Mouse (Mus musculus) heart, postnatal 14 days (tissue): ENCODE measurements around the gene Txndc12. TPM values are rescaled to one million over a fixed set of nuclear protein-coding genes. Genes with fewer than 3 reads are reported as not detected.

Source experiments
- DNase-seq, 2 experiments: peaks; one replicate each; pipeline ENCODE4 v3.0.0; 2021 to 2022
- intact Hi-C: fragments of 180-260 bp; cut with DNase I; formaldehyde crosslinking; loops from one replicate; pipeline ENCODE4 v1.15.1; 2025
- total RNA-seq, 2 experiments: library from RNA; stranded (reverse); gene quantifications; 2 replicates each; pipeline ENCODE4 v1.2.3; 2021

Txndc12 gene
- total RNA-seq, 2 experiments from 2014 or later: 30.4 to 38.0 TPM

- intact Hi-C loops: no loop called here
- DNase-seq: no peak
Observed at GRCm38 (mm10) chr4:108841920-108842578, 7.6 kb downstream of the Txndc12 start.

DNA sequence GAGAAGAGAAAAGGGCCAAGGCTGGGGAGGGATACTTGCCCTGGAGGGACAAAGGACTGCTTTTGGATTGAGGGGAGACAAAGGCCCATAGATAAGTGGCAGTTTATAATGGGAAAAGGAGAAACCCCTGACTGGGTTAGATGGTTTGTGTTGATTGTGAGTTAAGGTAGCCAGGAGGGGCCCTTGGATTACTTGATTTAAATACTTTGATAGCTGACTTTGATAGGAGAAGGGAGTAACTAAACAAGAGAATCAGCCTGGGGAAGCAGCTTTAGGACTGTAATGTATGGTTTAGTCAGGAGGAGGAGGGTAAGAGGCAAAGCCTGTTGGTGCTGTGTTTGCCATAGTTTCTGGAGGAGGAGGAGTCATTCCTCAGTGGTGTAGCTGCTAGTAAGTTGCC is 8.9 kb downstream of the Txndc12 start:
- DNase-seq: no peak
- intact Hi-C loops: no loop called here

- DNase-seq: no peak
- intact Hi-C loops: no loop called here
Observed at GRCm38 (mm10) chr4:108845824-108846569, 11.6 kb downstream of the Txndc12 start.

DNA sequence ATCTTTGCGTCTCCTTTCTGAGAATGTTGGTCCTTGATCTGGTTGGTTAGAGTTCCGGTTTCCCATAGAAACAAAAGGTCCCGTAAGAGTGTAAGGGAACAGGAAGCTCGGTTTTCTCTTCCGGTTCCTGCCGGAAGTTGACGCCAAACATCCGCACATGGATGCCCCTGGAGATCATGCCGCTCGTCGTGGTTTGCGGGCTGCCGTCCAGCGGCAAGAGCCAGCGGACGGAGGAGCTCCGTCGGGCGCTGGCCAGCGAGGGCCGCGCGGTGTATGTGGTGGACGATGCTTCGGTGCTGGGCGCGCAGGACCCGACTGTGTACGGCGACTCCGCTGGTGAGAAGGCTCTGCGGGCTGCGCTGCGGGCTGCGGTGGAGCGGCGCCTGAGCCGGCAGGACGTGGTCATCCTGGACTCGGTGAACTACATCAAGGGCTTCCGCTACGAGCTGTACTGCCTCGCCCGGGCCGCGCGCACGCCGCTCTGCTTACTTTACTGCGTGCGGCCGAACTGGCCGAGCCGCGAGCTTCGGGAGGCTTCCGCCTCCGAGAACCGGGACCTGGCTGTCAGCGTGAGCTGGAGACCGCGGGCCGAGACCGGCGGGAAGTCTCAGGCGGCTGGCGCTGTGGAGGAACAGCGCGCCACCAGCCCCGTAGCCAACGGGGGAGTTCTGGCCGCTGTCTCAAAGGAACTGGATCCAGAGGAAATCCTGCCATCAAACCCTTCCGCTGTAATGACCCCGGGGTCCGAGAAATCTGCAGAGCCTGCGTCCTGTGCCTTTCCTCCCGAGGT is 13.5 kb downstream of the Txndc12 start, which contains the start of gene Kti12:
Gene Kti12 (plus strand): TSS at position 71 of the 790 bp plus-strand sequence.
- intact Hi-C loops: loop anchor here (1.0 kb wide), 1 partner anchor 13 kb away; no protein-coding TSS in a partner anchor
- peak; percentile 78 to 84 for DNase-seq

GRCm38 (mm10) chr4:108848505-108848848 is 14.1 kb downstream of the Txndc12 start, which contains the start of gene A730015C16Rik:
Gene A730015C16Rik (minus strand): TSS chr4:108848619.
- no peak for DNase-seq
- intact Hi-C loops: no loop called here

GRCm38 (mm10) chr4:108866806-108867205 is 32.4 kb downstream of the Txndc12 start:
- intact Hi-C loops: no loop called here
- DNase-seq: no peak

DNA sequence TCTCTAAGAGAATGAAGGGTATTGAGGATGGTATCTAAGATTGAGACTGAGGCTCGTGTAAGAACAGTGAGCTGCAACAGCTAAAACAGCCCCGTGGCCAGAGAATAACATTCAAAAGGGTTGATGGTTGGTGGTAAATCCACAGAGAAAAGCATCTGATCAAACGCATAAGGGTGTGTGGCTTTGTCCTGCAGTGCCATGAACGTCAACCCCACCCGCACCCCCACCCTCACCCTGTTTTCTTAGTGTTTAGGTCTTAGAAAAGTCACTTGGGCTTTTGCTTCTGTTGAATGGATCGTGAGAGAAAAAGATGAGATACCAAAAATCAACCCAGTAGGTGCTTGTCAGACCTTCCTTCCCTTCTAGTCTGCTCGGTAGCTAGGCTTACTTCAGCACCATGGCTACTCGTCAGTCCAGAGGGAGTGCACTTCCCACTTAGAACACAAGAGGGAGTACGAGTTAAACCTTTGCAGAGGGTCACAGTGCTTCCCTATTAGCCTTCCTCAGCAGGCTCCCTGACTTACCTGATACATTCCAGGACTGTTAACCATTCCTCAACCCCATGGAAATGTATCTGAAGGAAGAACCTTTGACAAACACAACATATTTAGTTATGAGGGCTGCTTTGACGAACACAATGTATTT is 35.5 kb downstream of the Txndc12 start:
- DNase-seq: peak; percentile 78 to 91
- intact Hi-C loops: loop anchor here (1.0 to 5.0 kb wide), 3 partner anchors 106 to 295 kb away; no protein-coding TSS in a partner anchor

DNA sequence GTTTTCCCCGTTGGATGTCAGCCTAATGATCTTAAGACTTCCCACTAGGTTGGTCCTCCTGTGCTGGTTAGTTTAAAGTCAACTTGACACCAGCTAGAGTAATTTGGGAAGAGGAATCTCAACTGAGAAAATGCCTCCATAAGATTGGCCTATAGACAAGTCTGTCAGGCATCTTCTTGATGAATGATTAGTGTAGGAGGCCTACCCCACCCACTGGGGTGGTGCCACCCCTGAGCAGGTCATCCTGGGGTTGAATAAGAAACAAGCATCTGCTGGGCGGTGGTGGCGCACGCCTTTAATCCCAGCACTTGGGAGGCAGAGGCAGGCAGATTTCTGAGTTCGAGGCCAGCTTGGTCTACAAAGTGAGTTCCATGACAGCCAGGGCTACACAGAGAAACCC is 39.3 kb downstream of the Txndc12 start:
- intact Hi-C loops: loop anchor here (5.0 kb wide), 1 partner anchor 164 kb away; no protein-coding TSS in a partner anchor
- DNase-seq: no peak

GRCm38 (mm10) chr4:108877901-108878300 is 43.5 kb downstream of the Txndc12 start:
- no peak for DNase-seq
- intact Hi-C loops: no loop called here

GRCm38 (mm10) chr4:108878963-108879822 is 44.8 kb downstream of the Txndc12 start, which contains the start of gene Rab3b:
Gene Rab3b (plus strand): TSS chr4:108879063.
- DNase-seq: peak; percentile 47 to 50
- intact Hi-C loops: no loop called here

DNA sequence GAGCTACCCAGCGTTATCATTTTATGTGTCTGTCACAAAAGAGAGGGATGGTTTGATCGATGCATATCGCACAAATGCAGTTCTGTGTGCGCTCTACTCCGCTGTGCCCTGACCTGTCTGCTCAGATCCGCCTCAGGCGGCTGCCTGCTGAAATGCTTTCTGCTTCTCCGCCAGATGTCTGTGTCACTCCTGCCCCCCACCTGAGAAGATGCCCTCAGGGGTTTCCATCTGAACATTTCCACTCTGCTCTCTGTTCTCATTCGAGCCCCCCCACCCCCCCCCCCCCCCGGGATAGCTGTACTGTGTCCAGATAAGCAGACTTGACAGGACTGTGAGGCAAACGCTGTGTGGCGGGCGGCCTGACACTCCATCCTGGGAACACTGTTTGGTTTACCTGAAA is 49.4 kb downstream of the Txndc12 start:
- DNase-seq: no peak
- intact Hi-C loops: no loop called here

DNA sequence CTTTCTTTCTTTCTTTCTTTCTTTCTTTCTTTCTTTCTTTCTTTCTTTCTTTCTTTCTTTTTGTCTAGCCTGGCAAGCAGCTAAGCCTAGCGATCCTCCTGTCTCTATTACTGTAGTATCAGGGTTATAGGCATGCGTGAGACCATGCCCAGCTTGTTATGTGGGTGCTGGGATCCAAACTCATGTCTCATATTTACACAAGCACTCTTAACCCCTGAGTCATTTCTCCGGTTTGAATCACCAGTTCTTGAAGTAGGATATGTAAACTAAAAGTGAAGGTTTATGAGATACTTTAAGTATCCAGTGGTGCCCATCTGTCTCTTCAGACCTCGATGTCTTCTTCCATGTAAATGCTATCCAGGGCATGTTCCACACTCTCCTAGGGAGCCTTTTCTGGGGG is 53.1 kb downstream of the Txndc12 start:
- no peak for DNase-seq
- intact Hi-C loops: no loop called here

- DNase-seq: no peak
- intact Hi-C loops: no loop called here
Observed at GRCm38 (mm10) chr4:108890876-108891275, 56.5 kb downstream of the Txndc12 start.

- intact Hi-C loops: no loop called here
- no peak for DNase-seq
Observed at GRCm38 (mm10) chr4:108900421-108900820, 66.0 kb downstream of the Txndc12 start.

DNA sequence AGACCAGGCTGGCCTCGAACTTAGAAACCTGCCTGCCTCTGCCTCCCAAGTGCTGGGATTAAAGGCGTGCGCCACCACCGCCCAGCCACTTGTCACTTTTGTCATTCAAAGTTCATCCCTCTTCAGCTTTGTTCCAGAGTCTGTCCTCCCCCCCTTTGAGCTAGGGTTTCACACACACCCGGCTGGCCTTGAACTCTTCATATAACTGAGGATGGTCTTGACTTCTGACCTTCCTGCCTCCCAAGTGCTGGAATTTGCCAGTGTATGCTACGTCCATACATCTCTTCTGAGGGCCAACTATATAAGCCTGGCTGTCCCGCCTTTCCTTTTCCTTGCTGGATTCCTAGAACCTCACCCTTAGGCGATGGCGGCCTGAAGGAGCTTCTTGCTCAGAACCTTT is 68.5 kb downstream of the Txndc12 start:
- intact Hi-C loops: no loop called here
- no peak for DNase-seq

DNA sequence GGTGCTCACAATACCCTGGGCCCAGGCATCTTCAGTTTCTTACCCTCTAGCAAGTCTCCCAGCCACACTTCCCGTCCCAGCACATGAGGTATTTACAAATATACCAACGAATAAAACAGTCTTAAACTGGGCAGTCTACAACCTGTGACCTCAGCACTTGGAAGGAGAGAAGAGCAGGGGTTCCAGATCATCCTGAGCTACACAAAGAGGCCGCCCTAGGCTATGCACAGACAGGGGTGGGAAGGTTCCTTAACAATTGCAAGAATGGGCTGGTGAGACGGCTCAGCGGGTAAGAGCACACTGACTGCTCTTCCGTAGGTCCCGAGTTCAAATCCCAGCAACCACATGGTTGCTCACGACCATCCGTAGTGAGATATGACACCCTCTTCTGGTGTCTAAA is 68.9 kb downstream of the Txndc12 start:
- intact Hi-C loops: no loop called here
- no peak for DNase-seq

- intact Hi-C loops: no loop called here
- no peak for DNase-seq
Observed at GRCm38 (mm10) chr4:108904076-108904475, 69.7 kb downstream of the Txndc12 start.

DNA sequence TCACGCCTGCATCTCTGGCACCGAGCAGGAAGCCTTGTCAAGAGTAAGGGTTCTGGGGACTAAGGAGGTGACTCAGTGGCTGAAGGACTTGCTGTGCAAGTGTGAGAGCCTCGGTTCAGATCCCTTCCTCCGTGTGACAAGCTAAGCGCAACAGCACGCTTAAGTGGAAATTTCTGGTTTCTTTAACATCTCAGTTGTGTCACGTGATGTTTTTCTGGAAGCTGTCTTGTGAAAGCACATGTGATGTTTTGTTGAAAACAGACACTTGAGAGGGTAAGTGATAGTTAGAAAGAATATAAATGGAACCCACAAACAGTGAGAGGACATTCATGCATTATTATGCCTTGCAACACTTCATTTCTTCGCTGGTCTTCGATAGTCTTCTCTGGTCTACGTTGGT is 70.4 kb downstream of the Txndc12 start:
- intact Hi-C loops: no loop called here
- no peak for DNase-seq

GRCm38 (mm10) chr4:108905859-108906258 is 71.5 kb downstream of the Txndc12 start:
- no peak for DNase-seq
- intact Hi-C loops: no loop called here

GRCm38 (mm10) chr4:108907475-108907874 is 73.1 kb downstream of the Txndc12 start:
- no peak for DNase-seq
- intact Hi-C loops: no loop called here
